Mouse (Mus musculus): ENCODE data around the gene Ldlrap1. TPM values are rescaled to one million over a fixed set of nuclear protein-coding genes. Genes with fewer than 3 reads are reported as not detected.

The Ldlrap1 gene
- total RNA-seq, 2 experiments from 2014 or later: 1.9 to 4.1 TPM

DNA sequence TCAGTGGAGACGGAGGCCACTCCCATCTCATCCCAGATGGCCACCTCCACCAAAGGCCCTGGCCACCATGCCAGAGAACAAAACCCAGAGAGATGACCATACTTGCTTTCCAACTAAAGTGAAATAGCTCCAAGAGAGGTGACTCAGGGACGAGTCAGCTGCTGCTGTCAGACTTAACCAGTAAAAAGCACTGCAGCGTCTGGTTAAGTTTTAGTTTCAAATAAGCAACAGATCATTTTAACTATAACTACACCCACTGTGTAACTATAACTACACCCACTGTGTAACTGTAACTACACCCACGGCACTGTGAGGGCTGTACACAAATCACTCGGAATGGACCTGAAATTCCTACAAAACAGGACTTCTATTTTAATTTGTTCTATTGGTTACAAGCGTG lies 46.7 kb downstream of the Ldlrap1 start:
- intact Hi-C loops (cut with DNase I): no loop called here
- DNase-seq: no peak

DNA sequence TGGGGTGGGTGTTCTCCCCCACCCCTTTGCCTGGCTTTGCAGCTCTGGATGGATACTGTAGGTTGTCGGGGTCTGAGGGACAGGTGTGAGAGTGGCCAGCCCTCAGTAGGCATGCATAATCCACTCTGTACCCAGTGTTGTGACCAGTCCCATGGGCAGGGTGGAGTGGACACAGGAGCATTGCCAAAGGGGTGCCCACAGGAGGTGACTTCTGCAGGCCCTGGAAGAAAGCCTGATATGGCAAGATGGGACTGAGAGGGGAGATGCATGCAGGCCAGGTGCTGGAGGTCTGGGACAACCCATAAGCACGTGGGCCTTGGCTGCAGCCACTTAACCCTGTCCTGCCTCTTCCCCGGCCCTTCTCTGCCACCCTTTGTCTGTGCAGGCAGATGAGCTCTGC lies 47.5 kb downstream of the Ldlrap1 start:
- no peak for DNase-seq
- intact Hi-C loops (cut with DNase I): no loop called here

DNA sequence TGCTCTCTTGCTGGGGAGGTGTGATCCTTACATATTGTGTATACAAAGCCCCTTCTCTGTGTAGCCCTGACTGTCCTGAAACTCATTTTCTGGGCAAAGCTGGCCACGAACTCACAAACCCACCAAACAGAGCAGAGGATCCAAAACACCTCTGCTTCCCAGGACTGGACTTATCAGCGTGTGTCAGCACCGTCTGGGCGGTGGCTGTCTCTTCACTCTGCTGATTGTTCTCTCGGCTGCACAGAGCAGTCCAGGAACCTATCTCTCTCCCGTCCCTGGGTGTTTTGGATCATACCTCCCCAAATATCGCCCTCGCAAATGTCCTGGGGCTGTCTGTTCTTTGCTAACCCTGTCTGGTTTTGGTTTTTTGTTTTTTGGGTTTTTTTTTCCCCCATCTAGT lies 48.3 kb downstream of the Ldlrap1 start:
- no peak for DNase-seq
- intact Hi-C loops (cut with DNase I): no loop called here

DNA sequence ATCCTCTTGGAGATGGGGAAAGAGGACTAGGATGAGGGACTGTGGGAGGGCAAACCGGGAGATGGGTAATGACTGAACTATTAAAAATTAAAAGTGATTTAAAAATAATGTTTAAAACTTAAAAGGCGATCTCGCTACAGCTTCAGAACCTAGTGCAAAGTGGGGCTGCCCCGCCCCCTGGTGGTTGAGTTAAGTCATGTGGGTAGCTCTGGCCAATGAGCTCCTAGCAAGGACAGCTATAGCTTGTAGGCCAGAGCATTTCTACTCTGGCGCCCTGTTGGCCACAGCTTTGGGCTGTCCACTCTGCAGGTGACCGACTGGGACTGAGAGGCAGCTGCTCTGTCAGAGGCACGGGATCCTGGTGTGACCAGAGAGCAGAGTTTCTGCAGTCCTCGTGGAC lies 53.9 kb downstream of the Ldlrap1 start:
- intact Hi-C loops (cut with DNase I): loop anchor here (5.0 kb wide), 1 partner anchor 167 kb away; no protein-coding TSS in a partner anchor
- peak; percentile 88 for DNase-seq

DNA sequence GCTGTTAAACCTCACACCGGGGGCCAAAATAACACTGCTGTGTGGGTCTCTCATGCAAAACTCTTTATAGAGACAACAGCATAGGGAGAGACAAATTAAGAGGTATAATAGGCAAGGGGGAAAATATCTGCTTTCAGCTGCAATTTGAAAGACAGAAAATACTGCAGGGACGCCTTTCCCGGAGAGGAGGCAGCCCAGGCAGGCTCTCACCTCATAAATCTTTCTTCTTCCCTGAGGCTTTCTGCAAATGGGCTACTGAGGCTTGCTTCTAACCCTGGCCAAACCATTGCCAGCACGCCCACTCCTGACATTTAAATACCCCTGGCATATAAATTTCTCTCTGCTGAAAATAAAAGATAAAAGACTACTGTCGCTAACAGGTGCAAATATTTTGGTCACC lies 62.5 kb downstream of the Ldlrap1 start:
- intact Hi-C loops (cut with DNase I): no loop called here
- no peak for DNase-seq

DNA sequence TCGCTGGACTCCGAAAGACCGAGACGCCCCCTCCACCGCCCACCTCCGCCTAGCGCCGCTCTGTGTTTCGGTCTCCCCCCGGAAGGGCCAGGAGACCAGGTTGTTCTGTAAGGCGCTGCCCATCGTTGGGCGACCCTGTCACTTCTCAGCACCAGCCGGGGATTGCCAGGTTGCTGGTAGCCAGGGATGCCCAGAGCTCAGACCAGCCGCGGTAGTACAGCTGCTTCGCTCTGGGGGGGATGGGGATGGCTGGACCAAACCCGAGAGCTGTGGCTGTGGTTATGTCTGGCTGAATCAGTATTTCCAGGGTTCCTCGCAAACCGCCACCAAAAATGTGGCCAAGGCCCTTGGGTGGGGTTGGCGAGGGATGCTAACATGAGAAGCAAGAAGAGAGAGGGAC lies 63.2 kb downstream of the Ldlrap1 start:
- intact Hi-C loops (cut with DNase I): loop anchor here (5.0 kb wide), 1 partner anchor 147 kb away; no protein-coding TSS in a partner anchor

DNA sequence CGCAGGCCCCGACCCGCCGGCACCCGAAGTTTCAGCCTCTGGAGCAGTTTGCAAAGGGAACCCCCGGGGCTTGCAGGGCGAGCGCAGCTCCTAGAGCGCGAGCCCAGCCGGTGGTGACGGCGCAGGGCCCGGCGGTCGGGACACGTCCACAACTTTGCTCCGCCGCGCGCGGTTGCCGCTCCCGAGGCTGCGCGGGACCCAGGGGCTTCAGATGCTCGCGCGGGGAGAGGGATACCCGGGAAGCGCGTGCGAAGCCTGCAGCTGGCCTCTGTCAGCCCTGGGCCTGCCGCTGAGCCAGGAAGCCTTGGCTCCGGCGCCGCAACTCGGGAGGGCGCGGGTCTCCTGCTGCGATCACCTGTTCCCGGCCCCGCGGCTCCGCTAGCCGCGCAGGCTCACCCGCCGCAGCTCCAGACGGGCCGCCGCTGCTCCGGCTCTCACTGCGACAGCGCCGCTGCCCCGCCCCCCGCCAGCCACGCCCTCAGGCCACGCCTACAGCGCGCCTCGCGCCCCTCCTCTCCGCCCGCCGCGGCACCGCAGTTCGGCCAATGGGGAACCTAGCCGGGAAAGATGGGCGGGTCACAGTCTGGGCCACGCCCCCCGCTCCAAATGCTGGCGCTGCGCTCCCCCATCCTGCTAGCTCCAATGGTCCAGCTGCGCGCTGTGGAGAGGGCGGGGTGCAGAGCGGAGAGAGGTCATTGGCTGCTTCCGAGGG lies 63.8 kb downstream of the Ldlrap1 start, which contains the start of gene Man1c1:
TSS of gene Man1c1 (minus strand) at position 456 of the 712 bp plus-strand sequence.
- DNase-seq: peak; percentile 100
- intact Hi-C loops (cut with DNase I): loop anchor here (5.0 kb wide), 1 partner anchor 147 kb away; no protein-coding TSS in a partner anchor

More for the DNA sequence above, 63.2 kb downstream of the Ldlrap1 start:
- no peak for DNase-seq

DNA sequence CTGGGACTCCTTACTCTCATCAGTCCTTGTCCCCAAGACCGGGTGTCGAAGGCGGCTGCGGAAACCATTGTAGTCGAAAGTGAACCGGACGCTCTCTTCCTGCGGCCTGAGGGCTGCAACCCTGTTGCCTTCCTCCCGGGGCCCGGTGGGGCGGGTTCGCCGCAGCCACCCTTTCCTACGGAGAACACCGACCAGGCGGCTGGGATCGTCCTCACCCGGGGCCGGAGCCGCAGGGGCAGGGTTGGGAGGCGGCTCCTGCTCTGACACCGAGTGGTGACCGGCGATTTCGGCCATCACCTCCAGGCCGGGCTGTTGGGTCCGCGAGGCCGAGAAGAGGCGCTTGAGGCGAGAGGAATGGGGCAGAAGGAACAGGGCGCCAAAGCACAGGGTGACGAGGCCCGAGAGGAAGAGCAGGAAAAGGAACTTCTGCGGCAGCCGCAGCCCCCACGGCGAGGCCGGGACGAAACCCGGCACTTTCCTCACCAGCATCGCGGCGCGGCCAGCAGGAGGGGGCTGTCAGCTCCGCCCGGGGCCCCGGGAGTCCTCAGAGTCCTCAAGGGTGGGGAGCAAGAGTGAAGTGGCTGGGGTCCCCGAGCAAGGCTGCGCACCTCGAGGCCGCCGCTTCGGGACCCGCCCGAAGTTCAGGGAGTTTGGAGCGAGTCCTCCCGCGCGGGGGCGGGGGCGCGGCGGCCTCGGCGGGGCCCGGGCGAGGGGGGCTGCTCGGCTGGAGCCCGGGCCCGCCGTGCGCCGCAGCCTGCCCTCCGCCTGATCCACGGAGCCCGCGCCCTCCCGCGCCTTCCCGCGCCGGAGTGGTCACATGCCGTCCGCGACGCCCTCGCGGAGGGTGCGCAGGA lies 64.6 kb downstream of the Ldlrap1 start:
- intact Hi-C loops (cut with DNase I): loop anchor here (5.0 kb wide), 1 partner anchor 146 kb away; no protein-coding TSS in a partner anchor
- peak; percentile 38 for DNase-seq

DNA sequence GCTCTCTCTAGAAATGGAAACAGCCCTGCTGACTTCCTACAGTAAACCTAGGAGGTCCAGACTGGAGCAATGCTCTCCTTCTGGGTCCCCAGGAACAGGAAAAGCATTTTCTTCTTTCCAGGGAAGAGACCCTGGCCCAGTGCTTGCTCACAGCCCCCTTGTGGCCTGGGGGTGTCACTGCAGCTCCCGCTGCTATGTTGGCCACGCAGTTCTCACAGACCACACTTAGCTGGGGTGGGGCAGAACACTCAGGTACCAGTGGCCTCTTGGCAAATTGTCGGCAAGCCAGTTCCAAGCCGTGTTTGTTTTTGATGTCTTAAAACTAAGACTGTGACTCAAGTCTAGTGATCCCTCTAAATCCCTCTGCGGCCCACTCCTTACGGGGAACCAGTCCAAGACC lies 65.9 kb downstream of the Ldlrap1 start:
- intact Hi-C loops (cut with DNase I): loop anchor here (5.0 kb wide), 1 partner anchor 145 kb away; no protein-coding TSS in a partner anchor
- DNase-seq: peak; percentile 82

DNA sequence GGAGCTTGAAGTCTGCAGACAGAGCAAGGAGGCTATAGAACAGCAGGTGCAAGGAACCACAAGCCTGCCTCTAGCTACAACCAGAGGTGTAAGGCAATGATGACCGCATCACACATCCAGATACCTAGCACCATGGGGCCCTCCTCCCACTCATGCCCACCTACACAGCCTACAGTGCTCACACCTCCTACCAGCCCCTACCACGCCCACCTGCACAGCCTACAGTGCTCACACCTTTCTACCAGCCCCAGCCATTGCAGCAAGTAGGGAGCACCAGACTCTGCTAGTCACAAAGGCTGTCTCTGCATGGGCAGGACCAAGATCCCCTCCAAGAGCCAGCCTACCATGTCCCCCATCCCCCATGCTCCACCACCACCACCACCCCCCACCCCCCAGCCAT lies 66.9 kb downstream of the Ldlrap1 start:
- no peak for DNase-seq
- intact Hi-C loops (cut with DNase I): loop anchor here (5.0 kb wide), 1 partner anchor 144 kb away; no protein-coding TSS in a partner anchor

DNA sequence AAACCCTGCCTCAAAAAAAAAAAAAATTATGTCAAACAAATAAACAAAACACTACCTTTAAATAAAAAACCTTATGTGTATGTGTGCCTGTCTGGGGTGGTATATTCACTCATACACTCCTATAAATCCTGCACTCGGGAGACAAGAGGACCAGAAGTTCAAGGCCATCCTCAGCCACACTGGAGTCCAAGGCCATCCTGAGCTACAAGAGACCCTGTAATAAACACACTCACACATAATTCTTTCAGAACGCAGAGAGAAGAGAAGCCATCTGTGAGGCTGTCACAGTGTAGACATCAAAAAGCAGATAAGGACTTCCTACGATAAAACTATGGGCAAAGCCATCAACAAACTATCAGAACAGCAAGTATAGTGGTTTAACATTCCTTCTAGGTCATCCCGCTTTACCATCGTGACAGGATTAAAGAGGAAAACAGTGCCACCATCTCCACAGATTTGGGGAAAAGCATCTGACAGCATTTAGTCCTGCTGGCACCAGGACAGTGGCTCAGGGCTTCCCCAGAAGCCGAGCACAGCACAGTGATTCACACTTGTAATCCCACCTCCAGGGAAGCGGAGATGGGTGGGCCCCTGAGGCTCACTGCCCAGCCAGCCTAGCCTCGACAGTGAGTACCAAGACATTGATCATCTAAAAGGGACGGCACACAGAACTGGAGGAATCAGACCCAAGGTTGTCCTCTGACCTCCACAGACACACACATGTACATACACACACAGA lies 74.5 kb downstream of the Ldlrap1 start:
- no peak for DNase-seq
- intact Hi-C loops (cut with DNase I): no loop called here

DNA sequence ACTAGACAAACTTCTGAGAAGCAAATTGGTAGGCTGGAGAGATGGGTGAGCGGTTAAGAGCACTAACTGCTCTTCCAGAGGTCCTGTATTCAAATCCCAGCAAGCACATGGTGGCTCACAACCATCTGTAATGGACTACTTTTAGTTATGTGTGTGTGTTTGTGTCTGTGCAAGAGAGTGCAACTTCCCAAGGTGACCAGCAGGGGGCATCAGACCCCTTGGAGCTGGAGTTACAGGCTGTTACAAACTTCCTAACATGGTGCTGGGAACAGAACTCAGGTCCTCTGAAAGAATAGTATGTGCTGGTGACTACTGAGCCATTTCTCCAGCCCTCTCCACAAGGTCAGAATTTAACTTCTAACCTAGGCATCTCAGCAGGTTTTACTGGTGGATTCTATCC lies 75.4 kb downstream of the Ldlrap1 start:
- intact Hi-C loops (cut with DNase I): no loop called here
- no peak for DNase-seq

Other genes starting within 250 kb of the Ldlrap1 start
- gene Mtfr1l, start 232.6 kb downstream of the Ldlrap1 start, total RNA-seq (2021): 100 to 1,000 TPM in 1 of 2 experiments, 10 to 100 TPM in 1; 99.4 to 102 TPM
- 10 to 100 TPM; 30.2 to 30.4 TPM for gene Selenon, start 215.9 kb downstream of the Ldlrap1 start, total RNA-seq (2021)
- 10 to 100 TPM; 12.2 to 13.7 TPM for gene Man1c1, start 63.7 kb downstream of the Ldlrap1 start, total RNA-seq (2021)
- gene Maco1, start 85.3 kb upstream of the Ldlrap1 start, total RNA-seq (2021): 10 to 100 TPM; 82.5 to 84.3 TPM
- not detected for gene Rhd, start 96.5 kb upstream of the Ldlrap1 start, total RNA-seq (2021)
- 100 to 1,000 TPM; 117 to 120 TPM for gene Tmem50a, start 147.0 kb upstream of the Ldlrap1 start, total RNA-seq (2021)
- 100 to 1,000 TPM; 231 to 238 TPM for gene Rsrp1, start 155.6 kb upstream of the Ldlrap1 start, total RNA-seq (2021)
- 10 to 100 TPM; 37.5 to 40.4 TPM for gene Syf2, start 162.9 kb upstream of the Ldlrap1 start, total RNA-seq (2021)

Measured in left cerebral cortex, postnatal 4 days (tissue).